Mouse (Mus musculus) ES-CJ7 (cell line): ENCODE measurements around the gene Wdr70.

ENCODE experiments used
- DNase-seq: peaks from one replicate; pipeline ENCODE4 v3.0.0; 2011; ENCODE audit warnings: low read depth, low spot score

Wdr70 gene

DNA sequence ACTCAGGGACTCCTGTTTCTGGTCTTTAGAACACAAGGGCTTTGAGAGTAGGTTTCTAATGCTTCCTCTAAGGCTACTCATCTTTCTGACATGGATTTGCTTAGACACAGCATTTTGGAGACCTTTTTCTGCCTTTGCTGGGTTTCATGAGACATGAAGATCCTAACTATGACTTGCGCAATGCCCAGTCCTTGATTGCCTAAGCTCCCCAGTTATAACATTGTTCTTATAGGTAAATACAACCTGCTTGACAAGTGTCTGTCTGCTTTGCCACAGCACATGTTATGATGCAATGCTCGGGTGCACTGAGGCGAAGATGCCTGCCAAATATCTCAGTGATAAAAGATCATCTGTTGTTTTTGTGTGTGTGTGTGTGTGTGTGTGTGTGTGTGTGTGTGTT lies 233.7 kb downstream of the Wdr70 start:
- DNase-seq = no peak

DNA sequence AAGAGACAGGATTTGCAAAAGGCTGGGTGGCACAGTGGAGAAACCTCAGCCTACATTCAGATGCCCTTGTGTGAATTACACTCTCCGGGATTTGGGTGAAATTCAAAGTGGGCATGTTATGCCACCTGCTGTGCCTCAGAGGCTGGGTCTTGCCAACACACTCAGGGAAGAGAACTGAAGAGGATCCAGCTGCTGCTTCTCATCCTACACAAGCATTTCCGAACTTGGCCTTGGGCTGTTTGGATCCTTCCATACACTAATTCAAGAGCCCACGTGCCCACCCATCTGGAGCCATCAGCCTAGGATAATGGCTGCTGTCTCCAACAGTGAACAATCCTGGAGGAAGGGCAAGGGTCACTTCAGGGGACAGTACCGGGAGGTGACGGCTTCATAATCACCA lies 235.7 kb downstream of the Wdr70 start:
- DNase-seq = peak; percentile 4

DNA sequence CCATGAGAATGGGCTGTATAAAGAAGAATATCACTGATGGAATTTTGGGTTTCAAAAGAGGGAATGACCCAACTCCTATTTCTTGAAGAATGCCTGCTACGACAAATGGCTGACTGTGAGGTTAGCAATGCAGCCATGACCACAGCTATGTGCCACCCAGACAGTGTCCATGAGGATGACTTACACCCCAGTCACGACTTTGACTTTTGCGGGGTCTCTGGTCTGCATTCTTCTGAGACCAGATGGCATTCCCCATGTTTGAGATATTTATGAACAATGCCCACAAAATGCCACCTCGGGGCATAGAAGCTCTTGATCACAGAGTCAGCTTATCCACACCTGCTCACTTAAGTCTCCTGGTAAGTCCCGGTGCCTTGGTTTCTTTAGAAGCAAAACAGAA lies 236.1 kb downstream of the Wdr70 start:
- no peak for DNase-seq

DNA sequence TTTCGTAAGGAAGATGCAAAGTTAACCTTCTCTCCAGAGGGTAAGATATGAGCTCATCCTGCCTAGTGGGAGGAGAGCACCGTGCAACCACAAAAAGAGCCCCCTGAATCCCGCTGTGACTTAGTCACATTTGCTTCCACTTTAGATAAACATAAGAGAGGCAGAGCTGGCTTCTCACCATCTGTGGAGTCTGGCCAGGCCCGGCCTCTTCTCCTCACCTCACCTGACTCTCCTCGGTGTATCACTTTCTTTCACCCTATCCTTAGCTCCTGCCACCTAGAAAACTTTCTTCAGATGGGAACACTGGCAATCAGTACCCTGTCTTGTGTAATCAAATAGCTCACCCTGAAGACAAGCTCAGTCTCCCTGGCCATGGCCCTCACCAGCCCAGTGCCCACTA lies 240.2 kb downstream of the Wdr70 start:
- DNase-seq = no peak

DNA sequence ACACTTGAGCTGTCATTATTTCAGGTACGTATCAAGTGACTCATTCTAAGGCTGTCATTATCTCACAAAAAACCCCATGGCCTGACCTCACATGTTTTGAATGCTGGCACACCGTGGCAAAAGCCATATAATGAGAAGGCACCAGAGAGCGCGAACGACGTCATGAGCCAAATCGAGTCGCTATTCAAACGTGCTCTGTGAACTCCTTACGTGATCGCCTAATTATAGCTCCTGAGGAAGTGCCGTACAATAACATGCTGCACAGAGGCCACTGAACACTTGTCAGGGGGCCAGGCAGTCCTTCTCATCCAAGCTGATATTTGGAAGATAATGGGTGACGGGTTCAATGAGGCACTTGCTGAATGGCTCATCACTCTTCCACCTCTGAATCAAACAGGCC lies 241.6 kb downstream of the Wdr70 start:
- DNase-seq = no peak

DNA sequence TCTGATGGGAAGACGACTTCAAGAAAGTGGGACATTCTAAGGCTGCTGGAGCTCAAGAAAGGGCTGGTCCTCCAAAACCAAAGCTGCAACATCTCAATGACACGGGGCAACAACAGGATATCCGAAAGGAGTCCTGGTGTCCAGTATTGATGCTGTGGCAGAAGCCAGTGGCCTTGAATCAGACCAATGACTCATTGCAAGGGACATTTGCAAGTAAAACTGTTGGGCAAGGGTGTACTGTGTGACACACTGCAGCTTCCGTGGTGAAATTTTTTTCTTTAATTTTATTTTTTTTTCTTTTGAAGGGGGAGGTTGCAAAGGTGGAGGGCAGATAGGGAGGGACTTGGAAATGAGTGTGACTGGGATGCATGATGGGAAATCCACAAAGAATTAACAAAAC lies 256.6 kb downstream of the Wdr70 start:
- DNase-seq = no peak

DNA sequence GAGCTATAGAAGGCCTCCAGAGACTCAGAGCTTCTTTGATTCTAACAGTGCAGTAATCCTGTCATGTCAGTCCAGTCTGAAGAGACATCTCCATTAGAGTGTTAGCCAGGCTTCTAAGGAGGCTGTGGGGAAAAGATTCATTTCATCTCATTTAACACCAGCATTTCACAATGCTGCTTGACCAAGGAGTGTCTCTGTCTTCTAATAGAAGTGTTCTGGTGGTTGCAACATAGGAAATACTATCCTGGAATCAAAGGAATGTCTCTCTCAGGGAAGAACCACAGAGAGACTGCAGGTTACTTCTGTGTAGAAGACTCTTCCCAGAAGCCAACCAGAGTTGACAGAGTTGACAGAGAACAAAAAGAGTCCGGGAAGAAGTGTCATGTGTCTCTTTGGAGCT lies 257.3 kb downstream of the Wdr70 start:
- no peak for DNase-seq

DNA sequence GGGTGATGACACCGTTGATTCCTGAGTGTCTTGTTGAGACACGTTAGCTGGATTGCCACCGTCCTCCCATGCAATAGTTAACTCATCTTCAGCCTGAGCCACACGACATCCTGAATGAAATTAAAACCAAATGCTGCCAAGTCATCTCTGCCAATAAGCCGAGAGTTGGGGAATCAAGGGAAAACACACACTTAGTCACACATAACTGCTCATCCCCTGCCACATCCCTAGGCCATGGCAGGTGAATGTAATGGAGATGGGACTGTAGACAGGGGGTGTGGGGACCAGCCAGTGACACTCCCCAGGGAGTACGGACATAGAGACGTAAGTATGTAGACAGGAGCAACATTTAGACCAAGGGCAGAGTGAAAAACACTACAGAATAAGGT lies 260.1 kb downstream of the Wdr70 start:
- DNase-seq = no peak

DNA sequence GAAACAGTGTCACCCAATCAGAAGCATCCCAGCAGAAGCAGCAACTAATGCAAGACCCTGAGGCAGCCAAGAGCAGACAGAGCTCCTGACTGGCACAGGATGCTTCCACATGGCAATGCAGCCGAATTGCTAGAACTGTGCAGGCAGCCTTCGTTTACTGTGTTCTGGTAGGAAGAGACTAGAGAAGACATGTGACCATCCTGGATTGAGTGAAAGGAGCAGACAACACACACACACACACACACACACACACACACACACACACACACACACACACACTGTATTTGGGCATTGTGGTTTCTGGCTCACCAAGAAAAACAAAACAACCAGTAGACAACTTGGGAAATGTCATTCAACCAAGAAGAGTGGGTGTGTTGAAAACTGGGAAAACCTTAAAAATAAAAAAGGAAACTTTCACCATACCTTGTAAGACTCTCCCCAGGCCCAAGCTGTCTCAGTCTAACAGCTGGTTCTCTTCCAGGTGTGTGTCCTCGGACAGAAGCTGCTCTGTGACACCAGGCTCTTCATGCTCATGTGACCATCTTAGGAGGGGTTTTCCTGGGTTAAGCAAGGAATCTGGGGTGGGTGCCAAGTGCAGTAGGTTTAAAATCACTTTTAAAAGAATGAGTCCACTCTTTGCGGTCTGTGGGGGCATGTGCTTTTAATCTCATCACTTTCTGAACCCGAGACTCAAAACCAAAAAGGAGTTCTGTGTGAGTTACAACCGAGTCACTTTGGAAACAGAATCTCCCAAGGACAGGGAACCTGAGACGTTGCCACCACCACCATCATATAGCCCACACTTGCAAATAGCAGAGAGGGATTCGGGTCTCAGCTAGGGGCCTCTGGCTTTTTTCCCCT lies 260.7 kb downstream of the Wdr70 start:
- no peak for DNase-seq

DNA sequence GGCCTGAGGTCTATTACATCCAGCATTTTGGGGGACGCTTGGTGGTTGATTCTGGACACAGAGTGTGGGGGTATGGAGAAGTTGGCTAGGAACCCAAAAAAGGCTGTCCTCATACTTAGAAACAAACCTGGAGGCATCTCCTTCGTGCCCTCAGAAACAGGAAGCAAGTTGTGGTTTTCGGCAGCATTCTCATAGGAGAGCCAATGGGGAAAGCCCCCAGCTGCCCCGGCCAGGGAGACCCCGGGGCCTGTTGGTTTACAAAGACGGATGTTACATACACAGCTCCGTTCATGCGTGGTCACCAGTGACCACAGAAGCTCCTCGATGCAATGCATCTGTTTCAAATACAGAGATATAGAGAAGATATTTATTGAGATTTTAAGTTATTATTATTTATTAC lies 263.6 kb downstream of the Wdr70 start:
- no peak for DNase-seq

DNA sequence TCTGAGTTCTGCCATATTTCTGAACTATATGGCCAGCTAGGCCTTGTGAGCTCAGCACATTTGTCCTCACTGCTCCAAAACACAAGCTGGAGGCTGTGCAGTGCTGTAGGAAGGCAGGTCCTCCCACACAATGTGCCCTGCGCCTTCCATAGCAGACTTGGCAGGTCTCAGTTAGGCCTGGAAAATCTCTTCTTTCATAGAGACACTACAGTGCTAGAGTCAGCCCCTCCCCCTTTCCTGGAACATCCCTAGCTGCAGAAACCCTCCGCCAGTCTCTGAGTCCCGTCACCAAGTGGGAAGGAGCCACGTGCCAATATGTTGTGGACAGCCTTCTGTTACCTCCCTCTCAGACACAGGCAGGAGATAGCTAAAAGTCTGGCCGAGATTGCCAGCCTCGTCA lies 273.5 kb downstream of the Wdr70 start:
- no peak for DNase-seq

DNA sequence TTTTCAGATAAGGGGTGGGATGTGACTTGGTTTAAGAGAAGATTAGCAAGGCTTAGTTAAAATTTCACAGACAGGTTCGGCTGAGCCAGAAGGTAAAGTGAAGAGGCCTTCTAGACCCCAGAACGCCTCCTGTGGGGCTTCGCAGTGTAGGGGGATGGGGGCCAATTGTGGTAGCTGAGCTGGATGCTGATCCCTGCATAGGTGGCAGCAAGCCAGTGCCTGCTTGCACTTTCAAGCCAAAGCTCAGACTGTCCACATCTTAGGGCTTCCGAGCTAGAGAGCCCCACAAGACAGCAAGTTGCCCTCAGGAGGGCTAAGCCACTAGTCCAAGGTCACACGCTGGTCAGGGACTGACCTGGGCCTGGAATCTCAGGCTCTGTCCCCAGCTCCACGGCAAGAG lies 275.1 kb downstream of the Wdr70 start:
- DNase-seq = no peak
